Mouse (Mus musculus) liver, embryonic 12.5 days (tissue): ENCODE results near the gene Bend5. TPM values are rescaled to one million over a fixed set of nuclear protein-coding genes. Genes with fewer than 3 reads are reported as not detected.

Experiments used
- ATAC-seq: fragments of 200-750 bp; cut with Nextera tagmentation; 2 replicates; pipeline ENCODE4 v1.8.0; 2017; ENCODE audit warnings: moderate number of reproducible peaks, mild to moderate bottlenecking, moderate library complexity
- H3K27ac ChIP-seq: fragments of 300-500 bp; sonication (generic); 2 replicates; pipeline ENCODE4 v1.5.1; 2016; ENCODE audit warnings: mild to moderate bottlenecking
- H3K27me3 ChIP-seq: fragments of 300-500 bp; sonication (generic); replicated peaks from 2 replicates; pipeline ENCODE4 v1.6.1; 2016; ENCODE audit warnings: mild to moderate bottlenecking, moderate library complexity
- H3K36me3 ChIP-seq: fragments of 300-500 bp; sonication (generic); 2 replicates; pipeline ENCODE4 v1.6.1; 2016; ENCODE audit warnings: mild to moderate bottlenecking, moderate library complexity
- H3K4me1 ChIP-seq: fragments of 300-500 bp; sonication (generic); 2 replicates; pipeline ENCODE4 v1.6.1; 2016
- H3K4me2 ChIP-seq: fragments of 300-500 bp; sonication (generic); 2 replicates; pipeline ENCODE4 v1.6.1; 2016; ENCODE audit warnings: mild to moderate bottlenecking, moderate library complexity
- H3K4me3 ChIP-seq: fragments of 300-500 bp; sonication (generic); 2 replicates; pipeline ENCODE4 v1.5.1; 2016; ENCODE audit warnings: mild to moderate bottlenecking, moderate library complexity
- H3K9ac ChIP-seq: fragments of 300-500 bp; sonication (generic); 2 replicates; pipeline ENCODE4 v1.6.1; 2016; ENCODE audit warnings: mild to moderate bottlenecking, moderate library complexity
- H3K9me3 ChIP-seq: fragments of 300-500 bp; sonication (generic); replicated peaks from 2 replicates; pipeline ENCODE4 v1.6.1; 2016; ENCODE audit warnings: mild to moderate bottlenecking, moderate library complexity
- WGBS: fragments of 180-500 bp; shearing (Covaris S2); methylation state at CpG from one replicate; pipeline ENCODE4 v1.1.7; 2016; ENCODE audit not compliant: insufficient replicate concordance; 5-methylcytosine and 5-hydroxymethylcytosine counted together
- polyA plus RNA-seq: library from polyadenylated mRNA; unstranded; fragments of >200 nt; fragmentation: Nextera tagmentation; extraction: Ambion mirVana; gene quantifications from 2 replicates; pipeline ENCODE4 v1.2.1, GENCODE M21; 2016

Gene Bend5
- polyA plus RNA-seq: 2.1 and 2.3 TPM in 2 replicates

DNA sequence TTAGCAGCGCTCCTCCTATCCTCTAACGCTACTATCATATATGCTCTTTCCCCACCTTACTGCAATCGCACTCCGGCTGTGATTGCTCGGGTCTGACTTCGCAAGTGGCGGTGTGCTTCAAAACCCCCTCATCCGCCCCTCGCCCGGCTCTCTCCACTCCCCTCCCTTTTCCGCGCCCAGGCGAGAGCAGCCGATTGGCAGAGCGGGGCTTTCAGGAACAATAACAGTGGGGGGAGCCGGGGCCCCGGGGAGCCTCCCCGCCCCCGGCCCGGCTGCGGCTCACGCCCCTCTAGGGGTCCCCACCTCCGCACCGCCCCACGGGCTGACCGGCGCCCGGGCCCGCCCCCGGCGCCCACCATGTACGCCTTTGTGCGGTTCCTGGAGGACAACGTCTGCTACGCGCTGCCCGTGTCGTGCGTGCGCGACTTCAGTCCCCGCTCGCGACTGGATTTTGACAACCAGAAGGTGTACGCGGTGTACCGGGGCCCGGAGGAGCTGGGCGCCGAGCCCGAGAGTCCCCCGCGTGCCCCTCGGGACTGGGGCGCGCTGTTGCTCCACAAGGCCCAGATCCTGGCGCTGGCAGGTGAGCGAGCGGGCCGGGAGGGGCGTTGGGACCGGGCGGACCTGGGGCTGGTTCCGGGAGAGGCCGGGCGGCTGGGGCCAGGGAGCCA is at the start of gene Bend5:
Gene Bend5 (plus strand): TSS at position 189 of the 671 bp plus-strand sequence.
- peak within 1 kb of the TSS; percentile 71 for H3K4me2 ChIP-seq
- WGBS: 1% methylated on average over 65 of the region's 66 CpGs

DNA sequence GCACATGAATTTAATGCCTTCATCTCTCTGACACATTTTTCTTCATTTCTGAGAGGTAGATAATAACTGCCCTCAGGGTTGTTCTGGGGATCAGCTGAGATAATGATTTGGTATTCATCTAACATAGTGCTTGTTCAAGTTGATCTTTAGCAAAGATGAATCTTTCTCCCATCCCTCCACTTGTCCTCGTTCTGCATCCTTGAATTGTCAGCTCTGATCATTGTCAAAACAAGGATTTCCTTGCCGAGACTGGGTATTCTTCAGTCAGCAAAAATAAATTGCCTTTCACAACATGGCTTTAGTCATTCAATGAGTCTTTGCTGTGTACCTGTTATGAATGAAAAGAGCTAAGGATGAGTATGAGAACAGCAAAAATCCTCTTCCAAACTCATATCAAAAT is 47.0 kb upstream of the Bend5 start:
- Histone ChIP-seq H3K4me2 (no peak overlapping the region), H3K4me1 (no peaks in the 10 kb centered on the region), H3K27ac (no peak overlapping the region), H3K9ac (no peak overlapping the region), H3K27me3 (no peaks in the 10 kb centered on the region), H3K36me3 (no peaks in the 10 kb centered on the region), H3K9me3 (no peaks in the 10 kb centered on the region), H3K4me3 (no peak overlapping the region)
- WGBS: 46% methylated on average over 2 of the region's 2 CpGs
- ATAC-seq: no peak

More for the DNA sequence above, at the start of gene Bend5:
- H3K4me3 ChIP-seq: peak within 1 kb of the TSS; percentile 61
- no peaks in the 10 kb centered on the region for H3K9me3 ChIP-seq
- peak within 1 kb of the TSS; percentile 48 for H3K9ac ChIP-seq
- ATAC-seq: peak; percentile 79
- peaks cover 30% of the 10 kb centered on the region for H3K27me3 ChIP-seq
- no peaks in the 10 kb centered on the region for H3K36me3 ChIP-seq
- no peak within 1 kb of the TSS for H3K27ac ChIP-seq
- H3K4me1 ChIP-seq: no peaks in the 10 kb centered on the region

DNA sequence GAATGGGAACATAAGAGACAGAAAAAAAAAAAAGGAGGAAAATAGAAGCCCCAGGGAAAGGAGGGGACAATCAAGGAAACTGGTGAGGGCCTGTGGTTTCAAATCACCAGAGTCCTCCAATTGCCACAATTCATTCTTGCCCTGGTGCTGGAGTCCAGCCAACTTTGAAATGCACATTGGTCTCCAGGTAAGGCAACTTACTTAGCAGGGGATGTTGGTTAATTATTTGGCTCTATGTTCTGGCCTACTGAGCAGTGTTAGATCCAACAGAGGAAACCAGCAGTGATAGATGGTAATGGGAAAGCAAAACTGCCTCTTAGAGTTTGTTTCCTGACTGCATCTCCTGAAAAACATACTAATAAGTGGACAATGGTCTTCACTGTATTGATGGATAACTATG is 37.6 kb upstream of the Bend5 start:
- no peak for ATAC-seq
- H3K9me3 ChIP-seq: no peaks in the 10 kb centered on the region
- H3K27ac ChIP-seq: no peak overlapping the region
- H3K36me3 ChIP-seq: no peaks in the 10 kb centered on the region
- H3K4me3 ChIP-seq: no peak overlapping the region
- no peaks in the 10 kb centered on the region for H3K4me1 ChIP-seq
- H3K9ac ChIP-seq: no peak overlapping the region
- no peaks in the 10 kb centered on the region for H3K27me3 ChIP-seq
- H3K4me2 ChIP-seq: no peak overlapping the region

DNA sequence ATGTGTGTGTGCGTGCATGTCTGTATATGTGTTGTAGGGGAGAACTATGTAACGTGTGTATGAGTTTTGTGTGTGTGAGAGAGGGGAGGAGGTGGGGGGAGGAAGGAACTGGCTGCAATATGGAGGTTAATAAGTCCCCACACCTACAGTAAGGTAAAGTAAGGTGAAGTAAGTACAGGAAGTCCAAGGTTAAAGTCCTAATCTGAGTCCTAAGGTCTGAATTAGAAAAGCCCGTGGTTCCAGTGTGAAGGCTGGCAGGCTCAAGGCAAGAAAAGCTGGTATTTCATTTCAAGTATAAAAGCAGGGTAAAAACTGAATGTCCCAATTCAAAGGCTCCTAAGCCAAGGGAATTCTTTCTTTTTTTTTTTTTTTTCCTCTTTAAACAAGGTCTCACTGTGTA is 36.7 kb upstream of the Bend5 start:
- Histone ChIP-seq H3K36me3 (no peaks in the 10 kb centered on the region), H3K4me2 (no peak overlapping the region), H3K9ac (no peak overlapping the region), H3K4me1 (no peaks in the 10 kb centered on the region), H3K27me3 (no peaks in the 10 kb centered on the region), H3K9me3 (no peaks in the 10 kb centered on the region), H3K4me3 (no peak overlapping the region), H3K27ac (no peak overlapping the region)
- ATAC-seq: no peak
- WGBS: 72% methylated on average over 3 of the region's 3 CpGs

DNA sequence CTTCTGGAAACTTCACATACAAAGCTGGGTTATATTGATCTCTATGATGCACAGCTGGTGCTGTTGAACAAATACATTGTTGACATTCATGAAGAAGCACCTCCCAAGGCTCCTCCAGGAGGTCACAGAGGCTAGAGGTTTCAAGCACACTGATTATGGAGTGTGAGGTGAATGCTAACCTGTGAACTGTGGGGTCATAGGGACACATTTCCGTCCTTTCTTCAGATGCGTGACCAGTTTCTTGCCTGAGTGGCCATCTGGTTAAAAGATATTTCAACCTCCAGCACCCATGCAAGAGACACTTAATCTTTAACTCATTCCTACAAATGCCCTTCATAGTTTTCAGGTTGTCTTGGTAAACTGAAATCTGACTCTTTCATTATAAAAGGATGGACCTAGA is 31.7 kb upstream of the Bend5 start:
- H3K9ac ChIP-seq: no peak overlapping the region
- no peak for ATAC-seq
- no peak overlapping the region for H3K27ac ChIP-seq
- H3K4me3 ChIP-seq: no peak overlapping the region
- H3K4me2 ChIP-seq: no peak overlapping the region
- 80% methylated on average over 2 of the region's 2 CpGs for WGBS
- H3K36me3 ChIP-seq: no peaks in the 10 kb centered on the region
- no peaks in the 10 kb centered on the region for H3K27me3 ChIP-seq
- no peaks in the 10 kb centered on the region for H3K9me3 ChIP-seq
- no peaks in the 10 kb centered on the region for H3K4me1 ChIP-seq

DNA sequence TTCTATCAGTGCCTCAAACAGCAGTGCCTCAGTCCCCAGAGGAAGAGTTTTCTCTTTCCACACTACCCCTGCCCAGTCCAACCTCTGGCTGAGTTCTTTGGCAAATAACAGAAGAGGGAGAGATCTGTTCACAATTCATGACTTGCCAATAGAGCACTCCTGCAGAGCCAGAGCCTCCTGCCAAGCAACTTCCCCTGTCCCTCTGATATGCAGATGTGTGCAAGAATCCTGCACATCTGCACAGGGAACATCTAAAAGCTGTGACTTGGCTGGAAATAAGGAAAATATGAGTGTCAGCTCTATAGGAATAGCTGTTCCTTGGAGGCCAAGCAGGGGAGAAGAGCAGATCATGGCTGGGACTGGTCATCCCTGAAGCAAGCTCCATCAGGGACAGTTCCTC is 24.1 kb upstream of the Bend5 start:
- no peak overlapping the region for H3K4me2 ChIP-seq
- H3K4me1 ChIP-seq: no peaks in the 10 kb centered on the region
- no peaks in the 10 kb centered on the region for H3K27me3 ChIP-seq
- no peak for ATAC-seq
- no peak overlapping the region for H3K4me3 ChIP-seq
- H3K9me3 ChIP-seq: no peaks in the 10 kb centered on the region
- H3K27ac ChIP-seq: no peak overlapping the region
- no peak overlapping the region for H3K9ac ChIP-seq
- H3K36me3 ChIP-seq: no peaks in the 10 kb centered on the region

DNA sequence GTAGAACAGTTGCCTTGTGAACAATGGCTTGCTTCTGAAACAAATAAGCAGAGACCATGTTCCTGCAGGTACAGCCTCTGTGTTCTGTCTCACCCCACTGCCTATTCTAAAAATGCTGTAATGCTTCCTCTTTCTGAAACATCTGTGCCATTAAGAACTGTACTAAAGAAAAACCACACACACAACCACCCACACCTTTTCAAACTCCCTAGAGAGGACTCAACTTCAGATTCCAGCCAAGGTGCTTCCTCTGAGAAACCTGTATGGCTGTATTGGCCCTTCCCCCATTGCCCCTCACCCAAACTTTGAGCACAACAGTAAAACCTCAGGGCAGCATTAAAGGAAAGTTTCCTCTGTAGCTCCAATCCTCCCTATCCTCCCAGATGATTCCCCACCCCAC is 15.0 kb upstream of the Bend5 start:
- Histone ChIP-seq H3K4me2 (no peak overlapping the region), H3K27me3 (no peaks in the 10 kb centered on the region), H3K4me3 (no peak overlapping the region), H3K9ac (no peak overlapping the region), H3K27ac (no peak overlapping the region), H3K36me3 (no peaks in the 10 kb centered on the region), H3K9me3 (no peaks in the 10 kb centered on the region), H3K4me1 (no peaks in the 10 kb centered on the region)
- no peak for ATAC-seq

DNA sequence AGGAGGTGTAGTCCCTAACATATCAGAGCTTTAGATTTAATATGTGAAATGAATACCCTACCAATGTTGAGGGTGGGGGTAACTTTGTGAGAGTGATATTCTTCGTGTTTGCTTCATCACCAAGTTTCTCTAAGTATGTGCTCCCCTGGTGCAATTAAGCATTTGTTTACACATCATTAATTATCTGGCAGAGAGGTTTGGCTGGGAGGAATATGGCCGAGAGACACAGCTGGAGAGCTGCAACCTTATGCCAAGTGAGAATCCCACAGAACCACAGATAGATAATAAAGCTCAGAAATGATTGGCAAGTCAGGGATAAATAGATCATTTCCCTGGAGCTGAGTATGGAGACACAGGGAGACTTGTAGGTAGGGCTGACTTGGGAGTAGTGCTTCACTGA is 14.1 kb upstream of the Bend5 start:
- no peaks in the 10 kb centered on the region for H3K36me3 ChIP-seq
- no peak for ATAC-seq
- H3K27ac ChIP-seq: no peak overlapping the region
- H3K27me3 ChIP-seq: no peaks in the 10 kb centered on the region
- H3K4me1 ChIP-seq: no peaks in the 10 kb centered on the region
- WGBS: 42% methylated on average over 2 of the region's 2 CpGs
- H3K4me2 ChIP-seq: no peak overlapping the region
- H3K9me3 ChIP-seq: no peaks in the 10 kb centered on the region
- no peak overlapping the region for H3K4me3 ChIP-seq
- H3K9ac ChIP-seq: no peak overlapping the region

DNA sequence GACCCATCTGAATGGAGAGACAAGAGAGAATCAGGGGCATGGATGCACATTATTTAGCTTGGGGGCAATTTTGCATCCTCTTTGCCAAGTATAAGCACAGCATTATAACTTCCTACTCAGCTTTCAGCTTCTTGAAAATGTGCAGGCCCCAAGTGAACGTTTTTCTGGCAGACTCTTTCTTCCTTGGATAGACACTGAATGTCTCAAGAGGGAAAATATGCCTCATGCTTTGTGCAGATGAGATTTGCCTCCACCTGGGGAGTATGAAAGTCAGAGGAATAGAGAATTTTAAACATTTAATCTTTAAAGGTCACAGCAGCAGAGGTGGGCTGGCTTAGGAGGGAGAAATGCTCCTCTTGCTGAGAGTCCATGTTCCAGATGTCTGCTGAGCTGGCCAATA is 11.6 kb upstream of the Bend5 start:
- Histone ChIP-seq H3K9me3 (no peaks in the 10 kb centered on the region), H3K4me2 (no peak overlapping the region), H3K36me3 (no peaks in the 10 kb centered on the region), H3K27ac (no peak overlapping the region), H3K4me1 (no peaks in the 10 kb centered on the region), H3K4me3 (no peak overlapping the region), H3K27me3 (no peaks in the 10 kb centered on the region), H3K9ac (no peak overlapping the region)
- no peak for ATAC-seq
- WGBS: 25% methylated on average over 1 of the region's 1 CpGs

DNA sequence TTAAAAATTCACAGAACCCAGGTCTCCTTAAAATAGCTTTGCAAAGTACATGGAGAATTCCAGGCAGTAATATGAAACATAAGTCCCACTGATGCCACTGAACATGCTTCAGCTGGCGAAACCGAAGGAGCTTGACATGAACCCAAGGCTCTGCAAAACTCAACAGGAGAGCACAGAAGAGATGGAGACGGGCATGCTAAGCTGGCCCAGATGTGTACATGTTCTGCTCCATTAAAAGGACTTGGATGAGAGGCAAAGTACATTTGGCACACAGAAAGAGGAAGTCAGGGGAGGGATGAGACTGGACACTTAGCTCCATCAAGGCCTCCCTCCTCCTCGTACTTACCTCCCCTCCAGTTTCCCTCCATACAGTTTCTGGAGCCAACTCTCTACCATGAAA is 4.1 kb upstream of the Bend5 start:
- ATAC-seq: no peak
- H3K4me2 ChIP-seq: no peak overlapping the region
- H3K4me3 ChIP-seq: no peak overlapping the region
- H3K9ac ChIP-seq: no peak overlapping the region
- 64% methylated on average over 4 of the region's 4 CpGs for WGBS
- H3K4me1 ChIP-seq: no peaks in the 10 kb centered on the region
- H3K27ac ChIP-seq: no peak overlapping the region
- H3K27me3 ChIP-seq: peaks cover 20% of the 10 kb centered on the region
- H3K36me3 ChIP-seq: no peaks in the 10 kb centered on the region
- no peaks in the 10 kb centered on the region for H3K9me3 ChIP-seq

DNA sequence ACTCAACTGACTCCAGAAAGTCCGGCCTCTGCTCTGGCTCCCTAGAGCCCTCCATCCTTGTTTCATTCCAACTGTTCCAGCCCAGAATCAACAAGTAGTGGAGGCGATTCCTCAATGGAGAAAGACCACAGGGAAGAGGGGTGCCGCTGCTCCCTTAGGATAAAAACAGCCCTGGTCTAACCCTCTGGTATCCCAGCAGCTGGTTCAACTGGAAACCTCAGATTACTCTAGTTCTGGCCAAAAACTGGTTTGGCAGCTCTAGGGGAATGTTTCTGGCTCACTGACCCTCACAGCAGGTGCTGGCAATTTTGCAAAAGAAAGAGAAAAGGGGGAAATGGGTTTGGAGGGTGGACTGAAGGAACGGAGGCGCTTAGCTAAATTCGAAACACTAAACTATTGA is 407 bp upstream of the Bend5 start:
- H3K9me3 ChIP-seq: no peaks in the 10 kb centered on the region
- H3K27me3 ChIP-seq: peaks cover 30% of the 10 kb centered on the region
- peak overlapping the region; percentile 71 for H3K4me2 ChIP-seq
- 0 out of 2 replicates have a peak overlapping the region, but pooled peaks have one; percentile 48 for H3K9ac ChIP-seq
- 2% methylated on average over 6 of the region's 6 CpGs for WGBS
- no peak for ATAC-seq
- H3K36me3 ChIP-seq: no peaks in the 10 kb centered on the region
- H3K4me1 ChIP-seq: no peaks in the 10 kb centered on the region
- H3K27ac ChIP-seq: no peak overlapping the region
- peak overlapping the region; percentile 61 for H3K4me3 ChIP-seq

DNA sequence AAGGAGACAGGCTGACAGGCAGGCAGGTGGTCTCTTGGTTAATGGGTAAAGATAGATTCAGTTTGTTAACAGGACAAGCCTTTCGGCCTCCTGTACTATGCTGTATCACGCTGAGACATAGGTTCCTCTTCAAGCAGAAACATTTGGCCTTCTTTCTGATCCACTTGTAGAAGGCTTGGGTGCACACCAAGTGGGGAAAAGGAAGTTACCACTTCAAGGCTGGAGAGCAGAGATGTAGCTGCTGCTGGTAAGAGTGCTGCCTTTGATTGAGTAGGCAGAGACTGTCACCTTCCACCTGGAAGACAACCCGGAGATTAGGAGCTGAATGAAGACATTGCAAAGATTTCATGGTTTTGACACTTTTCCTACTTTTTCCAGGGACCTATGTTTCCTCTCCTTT is 1.3 kb downstream of the Bend5 start:
- H3K4me3 ChIP-seq: peak overlapping the region; percentile 61; the same call in 1 of the 2 replicates
- H3K36me3 ChIP-seq: no peaks in the 10 kb centered on the region
- H3K9ac ChIP-seq: no peak overlapping the region
- H3K27ac ChIP-seq: no peak overlapping the region
- peak overlapping the region; percentile 71 for H3K4me2 ChIP-seq
- H3K9me3 ChIP-seq: no peaks in the 10 kb centered on the region
- WGBS: 43% methylated on average over 3 of the region's 3 CpGs
- H3K27me3 ChIP-seq: peaks cover 30% of the 10 kb centered on the region
- no peaks in the 10 kb centered on the region for H3K4me1 ChIP-seq
- no peak for ATAC-seq

DNA sequence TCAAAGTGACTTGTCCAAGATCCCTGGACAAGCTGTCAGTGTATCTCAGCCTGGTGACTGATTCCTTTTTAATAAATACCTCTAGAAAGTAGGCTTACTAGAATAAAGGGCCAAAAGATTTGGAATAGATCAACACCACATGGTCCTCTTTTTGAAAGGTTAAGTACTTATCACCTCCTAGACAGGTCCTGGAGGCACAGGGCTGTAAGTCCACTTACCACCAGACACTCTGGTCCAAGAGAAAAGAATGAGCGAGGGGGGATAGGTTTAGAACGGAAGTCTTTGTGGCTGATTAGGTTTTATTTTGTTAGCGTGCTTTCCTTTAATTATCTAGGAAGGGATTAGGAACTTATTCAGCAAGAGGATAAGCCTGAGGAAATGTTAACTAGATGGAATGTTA is 1.7 kb downstream of the Bend5 start:
- Histone ChIP-seq H3K36me3 (no peaks in the 10 kb centered on the region), H3K4me2 (no peak overlapping the region), H3K9ac (no peak overlapping the region), H3K27ac (no peak overlapping the region), H3K27me3 (peaks cover 27% of the 10 kb centered on the region), H3K4me3 (no peak overlapping the region), H3K9me3 (no peaks in the 10 kb centered on the region), H3K4me1 (no peaks in the 10 kb centered on the region)
- WGBS: 68% methylated on average over 3 of the region's 3 CpGs
- no peak for ATAC-seq
